Mouse (Mus musculus): ENCODE data around the gene Opcml. TPM values are rescaled to one million over a fixed set of nuclear protein-coding genes. Genes with fewer than 3 reads are reported as not detected.

The Opcml gene
- polyA plus RNA-seq, 1 experiment from 2014 or later, result 49.9 TPM

Small RNAs within 50 kb of the gene (microRNA-seq; reads per million reads assigned to microRNA genes)
- gene Gm44316, result not detected
